Mouse (Mus musculus): Measurements from ENCODE around the gene Ube2h.

GRCm38 (mm10) chr6:30269846-30270245, 34.5 kb downstream of the Ube2h start:
- no peak for TF ChIP-seq CTCF (IDR thresholded peaks at IDR 0.05; ENCODE audit: borderline replicate concordance, insufficient read depth, low read depth, low read length)
- TF ChIP-seq POLR2A (IDR thresholded peaks at IDR 0.05; ENCODE audit: borderline replicate concordance, insufficient read depth, low read length) = no peak
